Mouse (Mus musculus): ENCODE measurements around the gene Rhbdd3.
A peak's percentile ranks its signal among the peaks of the same experiment; 100 is the strongest.
"Not testable (repeated sequence)": the region's sequence is repeated elsewhere in the genome, so short reads cannot be mapped to it uniquely, and the experiment has no call there.

The Rhbdd3 gene

GRCm38 (mm10) chr11:5065056-5065821 is 33.5 kb upstream of the Rhbdd3 start, which contains the start of gene Gas2l1:
Gas2l1 (minus strand) TSS chr11:5065327.
- peak; percentile 72 to 86 for DNase-seq (ENCODE audit: low spot score in 2 of 2)

GRCm38 (mm10) chr11:5067063-5067462 is 31.7 kb upstream of the Rhbdd3 start:
- no peak for DNase-seq (ENCODE audit: low spot score in 2 of 2)

DNA sequence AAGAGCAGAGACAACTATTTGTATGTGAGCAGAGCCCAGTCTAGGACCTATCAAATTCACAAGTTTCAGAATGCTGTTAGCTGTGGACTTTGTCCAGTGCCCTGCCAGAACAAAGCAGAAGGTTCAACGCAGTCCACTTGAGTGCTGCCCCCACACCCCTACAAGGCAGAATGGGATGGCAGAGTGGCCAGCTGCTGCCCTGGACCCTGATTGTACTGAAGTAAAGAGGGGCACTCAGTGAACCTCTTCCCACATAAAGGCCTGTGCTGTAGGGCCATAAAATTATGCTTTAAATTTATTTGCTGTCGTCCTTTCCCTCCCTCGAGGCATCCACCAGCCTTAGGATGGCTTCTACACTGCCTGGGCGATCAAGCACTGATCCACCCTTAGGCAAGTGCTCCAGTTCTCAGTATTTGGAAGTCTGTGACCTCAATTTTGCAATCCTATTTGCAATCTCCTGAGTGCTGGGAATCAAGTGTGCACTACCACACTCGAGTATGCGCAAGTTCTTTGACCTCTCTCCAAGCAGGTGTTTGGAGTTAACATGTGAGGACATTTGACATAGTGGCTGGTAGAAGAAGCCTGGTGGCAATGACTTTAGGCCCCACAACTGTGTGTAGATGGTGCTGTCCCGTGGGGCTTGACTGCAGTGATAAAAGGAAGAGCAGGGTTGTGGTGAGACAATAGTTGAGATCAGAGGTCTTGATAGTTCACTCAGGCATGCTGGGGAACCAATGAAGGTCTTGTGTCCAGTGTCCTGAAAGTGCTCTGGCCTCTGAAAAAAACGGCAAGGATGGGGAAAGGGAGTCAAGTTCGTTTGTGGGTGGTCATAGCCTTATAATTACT is 30.4 kb upstream of the Rhbdd3 start:
- DNase-seq (ENCODE audit: low spot score in 2 of 2), result no peak

DNA sequence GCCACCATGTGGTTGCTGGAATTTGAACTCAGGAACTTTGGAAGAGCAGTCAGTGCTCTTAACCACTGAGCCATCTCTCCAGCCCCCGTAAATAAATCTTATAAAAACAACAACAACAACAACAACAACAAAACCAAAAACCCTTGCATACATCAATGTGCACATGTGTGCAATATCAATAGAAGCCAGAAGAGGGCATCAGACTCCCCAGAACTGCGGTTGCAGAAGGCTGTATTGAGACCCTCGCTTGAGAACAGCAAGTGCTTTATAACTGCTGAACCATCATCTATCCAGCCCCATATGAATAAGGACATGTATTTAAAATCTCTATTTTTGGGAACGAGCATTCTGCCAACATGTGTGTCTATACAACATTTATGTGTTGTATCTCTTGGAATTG is 23.8 kb upstream of the Rhbdd3 start:
- DNase-seq (ENCODE audit: low spot score in 2 of 2), result peak in 1 of 2 experiments; percentile 43

- no peak for DNase-seq (ENCODE audit: low spot score in 2 of 2)
These were observed 23.0 kb upstream of the Rhbdd3 start for GRCm38 (mm10) chr11:5075760-5076159.

GRCm38 (mm10) chr11:5076843-5077242 is 21.9 kb upstream of the Rhbdd3 start:
- DNase-seq (ENCODE audit: low spot score in 2 of 2), result not testable (repeated sequence)

DNA sequence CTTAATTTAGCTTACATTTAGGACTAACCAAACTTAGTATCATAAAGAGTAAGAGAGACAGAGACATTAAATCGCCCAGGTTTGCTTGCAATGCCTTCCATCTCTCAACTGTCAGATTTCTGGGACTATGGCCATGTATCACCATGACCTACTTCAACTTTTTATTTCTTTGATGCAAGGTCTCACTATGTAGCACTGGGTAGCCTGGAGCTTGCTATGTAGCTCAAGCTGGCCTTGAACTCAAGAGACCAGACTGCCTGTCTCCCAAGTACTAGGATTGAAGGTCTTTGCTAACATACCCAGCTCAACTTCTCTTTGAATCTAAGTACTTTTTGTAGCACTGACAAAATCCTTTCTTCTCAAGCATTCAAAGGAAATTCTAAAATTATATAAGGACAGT is 9.6 kb upstream of the Rhbdd3 start:
- DNase-seq (ENCODE audit: low spot score in 2 of 2), result no peak

DNA sequence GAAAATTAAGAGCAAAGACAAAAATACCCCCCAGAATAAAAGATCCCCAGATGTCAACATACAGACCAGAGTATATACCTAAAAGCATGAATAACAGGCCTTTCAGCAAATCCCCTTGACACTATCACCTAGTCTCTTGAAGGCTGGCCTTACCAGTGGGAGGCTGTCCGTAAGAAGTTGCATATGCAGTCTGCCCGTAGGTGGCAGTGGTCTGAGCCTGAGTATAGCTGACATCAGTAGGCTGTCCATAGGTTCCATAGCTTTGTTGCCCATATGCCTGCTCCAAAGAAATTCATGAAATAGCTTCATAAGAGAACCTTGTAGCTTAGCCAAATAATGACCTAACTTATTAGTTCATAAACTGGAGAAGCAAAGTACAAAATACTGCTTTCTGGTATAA is 7.0 kb upstream of the Rhbdd3 start:
- DNase-seq (ENCODE audit: low spot score in 2 of 2), result no peak

GRCm38 (mm10) chr11:5095877-5096276 is 2.8 kb upstream of the Rhbdd3 start:
- DNase-seq (ENCODE audit: low spot score in 2 of 2), result no peak

DNA sequence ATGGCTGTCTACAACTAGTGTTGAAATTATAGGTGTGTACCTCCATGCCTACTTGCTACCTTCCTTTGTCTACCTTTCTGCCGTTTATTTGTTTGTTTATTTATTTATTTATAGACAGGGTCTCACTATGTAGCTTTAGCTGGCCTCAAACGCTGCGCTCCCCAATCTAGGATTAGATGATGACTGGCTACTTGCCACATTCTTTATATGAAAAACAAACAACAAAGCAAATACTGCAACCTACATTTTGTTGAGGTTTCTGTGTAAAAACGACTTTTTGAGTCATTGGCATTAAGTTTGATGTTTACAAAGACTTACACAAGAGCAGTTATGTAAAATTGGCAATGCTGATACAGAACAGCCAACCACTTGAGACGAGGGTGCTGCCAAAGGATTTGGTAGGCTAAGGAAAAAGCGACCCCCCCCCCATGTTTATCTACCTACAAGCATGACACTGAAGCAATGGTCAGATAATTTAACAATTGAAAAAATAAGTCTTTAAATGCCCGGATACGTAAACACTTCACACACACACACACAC is 2.2 kb upstream of the Rhbdd3 start:
- DNase-seq (ENCODE audit: low spot score in 2 of 2), result no peak

- peak; percentile 61 to 73 for DNase-seq (ENCODE audit: low spot score in 2 of 2)
These were observed 541 bp upstream of the Rhbdd3 start for GRCm38 (mm10) chr11:5098035-5098735.

- peak; percentile 75 to 86 for DNase-seq (ENCODE audit: low spot score in 2 of 2)
These were observed 954 bp downstream of the Rhbdd3 start for GRCm38 (mm10) chr11:5099576-5100183.

DNA sequence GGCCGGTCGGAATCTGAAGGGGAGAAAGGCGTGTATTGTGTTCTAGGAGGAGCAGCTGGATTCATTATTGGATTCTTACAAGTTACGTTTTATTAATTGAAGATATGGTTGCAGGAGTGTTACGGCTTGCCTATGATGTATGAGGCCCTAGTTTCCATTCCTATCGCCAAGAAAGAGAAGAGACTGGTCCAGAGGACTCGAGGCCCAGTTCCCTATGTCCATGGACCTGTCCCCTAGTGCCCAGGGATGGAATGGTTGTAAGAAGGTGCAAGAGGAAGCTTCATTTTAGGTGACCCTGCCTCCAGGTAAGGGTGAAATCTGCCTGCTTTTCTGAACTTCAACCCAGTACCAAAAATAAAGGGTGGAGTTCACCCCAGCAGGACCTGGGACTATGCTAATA is 1.6 kb downstream of the Rhbdd3 start:
- DNase-seq (ENCODE audit: low spot score in 2 of 2), result no peak

DNA sequence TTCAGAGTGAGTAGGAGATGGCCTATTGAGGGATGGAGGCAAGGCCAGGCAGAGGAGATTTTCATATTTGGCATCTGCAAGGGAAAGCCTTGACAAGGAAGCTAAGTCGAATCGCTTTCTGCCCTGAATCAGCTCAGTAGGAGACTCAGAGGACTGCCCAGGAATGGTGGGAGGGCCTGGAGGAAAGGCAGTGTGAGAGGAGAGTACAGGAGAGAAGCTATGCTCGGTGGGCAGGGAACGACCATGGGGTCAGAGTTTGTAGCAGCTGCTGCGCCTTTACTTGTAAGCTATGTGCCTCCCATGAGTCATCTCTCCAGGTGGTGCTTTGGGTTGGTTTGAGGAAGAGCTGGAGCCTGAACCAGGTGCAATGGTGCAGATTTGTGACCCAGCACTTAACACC is 2.1 kb downstream of the Rhbdd3 start:
- DNase-seq (ENCODE audit: low spot score in 2 of 2), result no peak

DNA sequence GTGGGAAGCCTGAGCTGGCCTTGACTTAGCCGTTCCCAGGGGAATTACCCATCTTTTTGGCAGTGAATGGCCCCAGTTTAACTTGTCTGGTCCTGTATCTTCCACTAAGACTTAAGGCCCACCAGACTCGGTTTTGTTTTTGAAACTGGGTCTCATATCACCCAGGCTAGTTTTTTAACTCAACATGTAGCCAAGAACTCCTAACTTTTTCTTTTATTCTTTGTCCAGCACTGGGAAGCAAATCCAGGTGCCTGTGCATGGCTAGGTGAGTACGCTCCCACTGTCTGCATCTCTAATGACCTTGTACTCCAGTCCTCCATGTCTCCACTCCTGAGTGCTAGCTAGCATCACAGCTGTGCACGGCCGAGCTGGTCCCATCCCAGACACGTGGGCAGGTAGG is 2.9 kb downstream of the Rhbdd3 start:
- DNase-seq (ENCODE audit: low spot score in 2 of 2), result no peak

DNA sequence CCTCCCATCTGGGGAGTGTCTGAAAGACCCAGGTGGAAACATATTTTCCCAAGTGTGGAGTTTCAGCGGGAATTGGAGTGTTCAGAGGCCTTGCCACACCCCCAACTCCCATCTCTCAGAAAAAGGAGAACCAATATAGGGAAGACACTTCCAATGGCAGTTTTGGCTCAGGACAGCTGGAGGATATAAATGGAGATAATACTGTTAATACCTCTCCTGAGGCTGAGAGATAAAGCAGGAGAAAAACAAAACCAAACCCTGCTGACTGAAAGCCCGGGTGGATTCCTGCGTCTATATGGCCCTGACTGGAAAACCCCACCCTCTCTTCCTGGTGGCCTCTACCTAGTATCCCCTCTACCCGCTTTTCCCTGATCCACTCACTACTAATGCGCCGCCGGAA is 3.7 kb downstream of the Rhbdd3 start:
- DNase-seq (ENCODE audit: low spot score in 2 of 2), result no peak

DNA sequence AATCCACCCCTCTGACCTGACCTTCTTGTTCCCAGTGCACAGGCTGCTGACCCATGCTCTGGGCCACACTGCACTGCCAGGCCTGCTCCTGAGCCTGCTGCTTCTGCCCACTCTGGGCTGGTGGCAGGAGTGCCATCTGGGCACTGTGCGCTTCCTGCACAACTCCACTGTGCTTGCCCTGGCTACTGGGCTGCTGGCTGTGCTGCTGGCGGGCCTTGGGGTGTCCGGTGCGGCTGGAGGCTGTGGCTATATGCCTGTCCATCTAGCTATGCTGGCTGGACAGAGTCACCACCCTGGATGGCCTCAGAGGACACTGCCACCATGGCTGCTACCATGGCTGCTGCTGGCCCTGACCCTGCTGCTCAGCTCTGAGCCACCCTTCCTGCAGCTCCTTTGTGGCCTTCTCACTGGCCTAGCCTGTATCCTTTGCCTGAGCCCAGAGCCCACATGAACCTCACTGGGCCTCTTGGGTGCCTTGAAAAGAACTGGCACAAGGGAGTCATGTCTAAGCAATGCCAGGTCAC is 5.3 kb downstream of the Rhbdd3 start:
- DNase-seq (ENCODE audit: low spot score in 2 of 2), result no peak

DNA sequence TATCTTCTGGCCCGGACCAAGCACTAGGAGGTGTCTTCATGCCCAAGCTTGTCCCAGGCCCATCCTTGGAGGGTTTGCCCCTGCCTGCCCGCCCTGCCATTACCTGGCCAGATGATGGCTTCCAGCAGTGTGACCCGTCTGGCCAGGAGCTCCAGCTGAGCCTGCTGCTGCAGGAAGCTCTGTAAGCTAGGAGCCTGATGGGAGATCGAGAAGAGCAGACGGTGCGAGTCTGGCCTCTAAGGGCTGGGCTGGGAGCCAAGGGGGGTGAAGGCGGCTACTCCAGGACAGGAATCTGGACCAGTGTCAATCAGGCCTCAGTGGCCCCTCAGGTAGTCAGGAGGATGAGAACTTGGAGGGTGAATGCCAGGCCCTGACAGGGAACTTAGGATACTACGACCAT is 10.7 kb downstream of the Rhbdd3 start:
- no peak for DNase-seq (ENCODE audit: low spot score in 2 of 2)

DNA sequence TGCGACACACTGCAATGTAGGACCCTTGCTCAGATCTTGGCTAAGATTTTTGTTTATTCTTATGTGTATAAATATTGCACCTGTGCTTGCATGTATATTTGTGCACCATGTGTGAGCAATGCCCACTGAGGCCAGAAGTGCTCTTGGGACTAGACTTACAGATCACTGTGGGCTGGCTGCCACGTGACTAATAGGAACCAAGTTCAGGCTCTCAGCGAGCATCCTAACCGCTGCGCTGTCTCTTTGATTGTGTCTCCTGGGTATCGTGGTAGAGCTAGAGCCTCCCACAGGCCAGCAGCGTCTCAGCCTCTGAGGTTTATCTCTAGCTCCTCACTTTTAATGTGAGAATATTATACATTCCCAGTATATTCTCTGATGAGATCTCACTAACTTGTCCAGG is 14.9 kb downstream of the Rhbdd3 start:
- DNase-seq (ENCODE audit: low spot score in 2 of 2), result no peak

DNA sequence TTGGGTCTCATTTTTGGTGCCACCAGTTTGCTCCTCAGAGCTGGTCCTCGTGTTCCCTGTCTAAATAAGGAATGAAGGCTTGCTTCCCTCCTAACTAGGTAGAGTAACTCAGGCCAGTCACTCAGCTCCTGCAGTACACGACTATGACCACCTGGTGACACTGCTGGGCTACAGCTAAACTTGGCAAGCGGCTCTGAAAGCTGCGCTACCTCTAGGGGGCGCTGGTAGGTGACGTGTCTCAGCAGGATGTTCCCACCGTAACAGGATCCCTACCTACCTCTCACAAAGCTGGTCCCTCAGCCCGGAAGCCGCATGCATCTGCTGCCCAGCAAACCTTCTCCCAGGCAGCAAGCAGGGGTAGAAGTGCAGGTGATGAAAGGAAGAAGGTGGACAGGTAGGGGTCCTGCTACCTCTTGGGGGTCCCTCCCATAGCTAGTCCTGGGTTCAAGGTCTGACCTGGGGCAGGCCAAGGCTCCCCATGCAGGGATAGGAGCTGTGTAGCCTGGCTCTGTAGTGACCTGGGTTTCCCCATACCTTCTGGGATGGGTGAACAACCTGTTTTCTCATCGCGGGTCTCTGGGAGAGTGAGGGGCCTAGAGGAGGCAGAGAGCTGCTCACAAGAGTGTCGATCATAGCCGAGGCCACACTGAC is 16.3 kb downstream of the Rhbdd3 start:
- peak; percentile 82 to 93 for DNase-seq (ENCODE audit: low spot score in 2 of 2)

DNA sequence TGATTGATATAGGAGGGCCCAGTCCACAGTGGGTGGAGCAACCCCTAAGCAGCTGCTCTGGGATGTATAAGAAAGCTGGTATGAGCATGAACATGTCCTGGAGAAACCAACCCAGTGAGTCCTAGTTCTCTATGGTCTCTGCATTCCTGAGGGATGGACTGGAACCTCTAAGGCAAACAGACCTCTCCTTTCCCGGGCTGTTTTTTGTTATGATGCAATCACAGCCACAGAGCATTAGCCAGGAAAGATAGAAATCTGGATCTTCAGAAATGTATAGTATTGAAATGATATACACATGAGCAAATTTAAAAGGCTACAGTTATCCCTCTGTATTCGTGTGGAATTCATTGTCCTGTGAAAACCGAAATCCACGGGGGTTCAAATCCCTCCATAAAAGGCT is 27.0 kb downstream of the Rhbdd3 start:
- no peak for DNase-seq (ENCODE audit: low spot score in 2 of 2)
